ENCODE assay signal across 8 mouse cellular contexts in genomic region chr5:65537420-65538071, GRCm38 (mm10). TPM values are rescaled to one million over a fixed set of nuclear protein-coding genes. Genes with fewer than 3 reads are reported as not detected.
DNase-seq lines count a peak whose midpoint lies in the region; ATAC-seq and TF ChIP-seq lines count a peak whose summit lies in the region.

No protein-coding gene starts in this region.

- no peak for TF ChIP-seq POLR2A in thymus, adult 2 months (IDR thresholded peaks at IDR 0.05; ENCODE audit: control insufficient read depth, extremely low read depth, insufficient read depth, low read length, poor library complexity)

- H3K36me3 ChIP-seq in hindbrain, embryonic 16.5 days (ENCODE audit: control insufficient read depth, insufficient read depth, low read length): no peaks in the 10 kb centered on the region
- H3K36me3 ChIP-seq in liver, embryonic 14.5 days (replicated peaks; ENCODE audit: control insufficient read depth, insufficient read depth, low read depth): no peaks in the 10 kb centered on the region; the same call in 1 of the 2 replicates
- no peaks in the 10 kb centered on the region for H3K36me3 ChIP-seq in thymus, adult 2 months (ENCODE audit: control insufficient read depth, insufficient read depth, low read length)

- peak overlapping the region; percentile 86 for H3K4me3 ChIP-seq in hindbrain, embryonic 16.5 days (ENCODE audit: low read length)
- peak overlapping the region; percentile 94 to 95 for H3K4me3 ChIP-seq in liver, embryonic 14.5 days (ENCODE audit: insufficient read depth in 1 of 2, low read depth in 2 of 2, low read length in 2 of 2)
- H3K4me3 ChIP-seq in thymus, adult 2 months (ENCODE audit: control insufficient read depth, insufficient read depth, low read length): peak overlapping the region; percentile 63

- H3K27me3 ChIP-seq in hindbrain, embryonic 16.5 days (replicated peaks; ENCODE audit: control insufficient read depth, insufficient read depth, low read length): no peaks in the 10 kb centered on the region
- H3K27me3 ChIP-seq in liver, embryonic 14.5 days (ENCODE audit: control insufficient read depth, insufficient read depth, low read length): no peaks in the 10 kb centered on the region
- H3K27me3 ChIP-seq in thymus, adult 2 months (ENCODE audit: control insufficient read depth, insufficient read depth, low read length): no peaks in the 10 kb centered on the region

- ATAC-seq in erythroblast, adult 5-6 weeks (replicated peaks; ENCODE audit: low FRiP score, poor library complexity, severe bottlenecking): peak; percentile 50
- peak; percentile 74 for ATAC-seq in hindbrain, embryonic 16.5 days
- ATAC-seq in liver, embryonic 14.5 days (ENCODE audit: insufficient read depth): peak; percentile 71

- TF ChIP-seq CTCF in liver, embryonic 14.5 days (IDR thresholded peaks at IDR 0.05; ENCODE audit: low read depth): 0 out of 2 replicates have a peak, but pooled peaks have one; percentile 6
- peak; percentile 36; the same call in 1 of the 2 replicates for TF ChIP-seq CTCF in thymus, adult 2 months (IDR thresholded peaks at IDR 0.05; ENCODE audit: borderline replicate concordance, control insufficient read depth, extremely low read depth, insufficient read depth, low read length, poor library complexity)

- H3K4me2 ChIP-seq in hindbrain, embryonic 16.5 days (ENCODE audit: low read length): peak overlapping the region; percentile 73
- H3K4me2 ChIP-seq in liver, embryonic 14.5 days (ENCODE audit: low read depth): peak overlapping the region; percentile 80

- peak overlapping the region; percentile 98 for H3K9ac ChIP-seq in hindbrain, embryonic 16.5 days (ENCODE audit: low read depth, low read length)
- peak overlapping the region; percentile 97 for H3K9ac ChIP-seq in liver, embryonic 14.5 days (replicated peaks)

- peaks cover 10% of the 10 kb centered on the region for H3K4me1 ChIP-seq in hindbrain, embryonic 16.5 days (ENCODE audit: control insufficient read depth, insufficient read depth, low read depth, low read length)
- peaks cover 6 to 8% of the 10 kb centered on the region in 2 experiments; a peak in 3 of 4 replicates for H3K4me1 ChIP-seq in liver, embryonic 14.5 days (replicated peaks; ENCODE audit: control insufficient read depth in 2 of 2, insufficient read depth in 2 of 2, low read length in 1 of 2)
- H3K4me1 ChIP-seq in thymus, adult 2 months (replicated peaks; ENCODE audit: control insufficient read depth, insufficient read depth, low read length): peaks cover 6% of the 10 kb centered on the region

- peak overlapping the region; percentile 98 for H3K27ac ChIP-seq in hindbrain, embryonic 16.5 days (ENCODE audit: low read depth, low read length)
- peak overlapping the region; percentile 90 for H3K27ac ChIP-seq in liver, embryonic 14.5 days
- peak overlapping the region; percentile 69 for H3K27ac ChIP-seq in thymus, adult 2 months (ENCODE audit: control insufficient read depth, insufficient read depth, low read length)

- TF ChIP-seq EP300 in liver, embryonic 14.5 days (IDR thresholded peaks at IDR 0.05; ENCODE audit: low read depth): no peak

- WGBS in hindbrain, embryonic 16.5 days: under 1% methylated on average over 43 of the region's 59 CpGs
- under 1% methylated on average over 51 of the region's 59 CpGs for WGBS in liver, embryonic 14.5 days (ENCODE audit: insufficient replicate concordance)
- WGBS in thymus, adult 2 months: under 1% methylated on average over 53 of the region's 59 CpGs

- peak; percentile 17 for DNase-seq in layer of hippocampus, adult 11-12 months (ENCODE audit: low spot score)
- no peak for DNase-seq in layer of hippocampus, adult 8-10 months (ENCODE audit: low spot score in 2 of 2)
- peak; percentile 82 for DNase-seq in R1 (ENCODE audit: low read depth, low spot score)
- peak; percentile 38 to 56 (median 46) for DNase-seq in liver, embryonic 14.5 days (ENCODE audit: low read depth in 3 of 3, low spot score in 3 of 3)
- peak; percentile 5 to 34 for DNase-seq in monocyte, adult 2 months (ENCODE audit: low read depth in 1 of 2, low spot score in 2 of 2)
- DNase-seq in thymus, adult 2 months: peak; percentile 46

- no peaks in the 10 kb centered on the region for H3K9me3 ChIP-seq in hindbrain, embryonic 16.5 days (ENCODE audit: control insufficient read depth, low read length)
- H3K9me3 ChIP-seq in liver, embryonic 14.5 days (ENCODE audit: control insufficient read depth, low read length): no peaks in the 10 kb centered on the region

RNA-seq across cellular contexts. Expression of gene Ube2k, which starts 0.5 kb away (rescaled TPM):
- total RNA-seq in layer of hippocampus, adult 8-10 months (2022): 100 to 1,000 TPM; 119 to 124 (median 119) TPM
- total RNA-seq in erythroblast, adult 5-6 weeks (2015; ENCODE audit: low replicate concordance): 35.0 and 44.5 TPM in 2 replicates
- total RNA-seq in erythroblast, adult 5-6 weeks (2017; ENCODE audit: low replicate concordance): 18.1 TPM in 2 replicates
- 183 and 199 TPM in 2 replicates for polyA plus RNA-seq in hindbrain, embryonic 16.5 days (2015; fragmentation: Nextera tagmentation; extraction: Ambion mirVana)
- polyA plus RNA-seq in liver, embryonic 14.5 days (2012; rRNA removed): 20.4 and 60.5 TPM in 2 replicates
- 64.7 and 67.2 TPM in 2 replicates for polyA plus RNA-seq in liver, embryonic 14.5 days (2014; fragmentation: Nextera tagmentation; extraction: Ambion mirVana)
- polyA plus RNA-seq in thymus, adult 2 months (2012; rRNA removed): 19.6 and 21.7 TPM in 2 replicates

RNA-seq across cellular contexts. Expression of gene Smim14, which starts 0.6 kb away (rescaled TPM):
- total RNA-seq in layer of hippocampus, adult 8-10 months (2022): 100 to 1,000 TPM; 147 to 159 (median 153) TPM
- 41.8 and 54.2 TPM in 2 replicates for total RNA-seq in erythroblast, adult 5-6 weeks (2015; ENCODE audit: low replicate concordance)
- 17.6 and 26.3 TPM in 2 replicates for total RNA-seq in erythroblast, adult 5-6 weeks (2017; ENCODE audit: low replicate concordance)
- 197 and 207 TPM in 2 replicates for polyA plus RNA-seq in hindbrain, embryonic 16.5 days (2015; fragmentation: Nextera tagmentation; extraction: Ambion mirVana)
- 15.4 and 15.8 TPM in 2 replicates for polyA plus RNA-seq in liver, embryonic 14.5 days (2012; rRNA removed)
- 39.9 and 45.2 TPM in 2 replicates for polyA plus RNA-seq in liver, embryonic 14.5 days (2014; fragmentation: Nextera tagmentation; extraction: Ambion mirVana)
- 101 and 110 TPM in 2 replicates for polyA plus RNA-seq in thymus, adult 2 months (2012; rRNA removed)

RNA-seq across cellular contexts. Expression of gene Gm43552, which starts 44.9 kb away (rescaled TPM):
- 1 to 10 TPM in 1 of 4 experiments, not detected in 3; 10.0 TPM for total RNA-seq in layer of hippocampus, adult 8-10 months (2022)
- total RNA-seq in erythroblast, adult 5-6 weeks (2015; ENCODE audit: low replicate concordance): not detected in 2 replicates
- total RNA-seq in erythroblast, adult 5-6 weeks (2017; ENCODE audit: low replicate concordance): not detected in 2 replicates
- not detected in 2 replicates for polyA plus RNA-seq in hindbrain, embryonic 16.5 days (2015; fragmentation: Nextera tagmentation; extraction: Ambion mirVana)
- polyA plus RNA-seq in liver, embryonic 14.5 days (2012; rRNA removed): not detected in 2 replicates
- not detected in 2 replicates for polyA plus RNA-seq in liver, embryonic 14.5 days (2014; fragmentation: Nextera tagmentation; extraction: Ambion mirVana)
- polyA plus RNA-seq in thymus, adult 2 months (2012; rRNA removed): not detected in 2 replicates

Comparison
In these comparisons a context has a peak if more than half of its experiments do, and no peak if none do; other contexts are left out.
1. DNase-seq: peak in layer of hippocampus, adult 11-12 months (single experiment), R1 (single experiment), liver, embryonic 14.5 days (3 of 3), monocyte, adult 2 months (2 of 2) and thymus, adult 2 months (single experiment); none in layer of hippocampus, adult 8-10 months (0 of 2).
2. Peak in every context shown above with its lines, with median percentiles within 50 percentile points of each other: ATAC-seq, H3K27ac ChIP-seq and H3K4me3 ChIP-seq.